Mouse (Mus musculus): ENCODE results near the gene Dner.

The Dner gene

GRCm38 (mm10) chr1:84636890-84637289 is 59.1 kb downstream of the Dner start:
- no peak for DNase-seq (ENCODE audit: low spot score in 2 of 2)

- DNase-seq (ENCODE audit: low spot score in 2 of 2) = no peak
These were observed 67.8 kb downstream of the Dner start for GRCm38 (mm10) chr1:84628244-84628643.

- no peak for DNase-seq (ENCODE audit: low spot score in 2 of 2)
These were observed 73.0 kb downstream of the Dner start for GRCm38 (mm10) chr1:84622978-84623554.

- DNase-seq (ENCODE audit: low spot score in 2 of 2) = no peak
These were observed 74.7 kb downstream of the Dner start for GRCm38 (mm10) chr1:84621308-84621707.

GRCm38 (mm10) chr1:84619131-84619760 is 76.8 kb downstream of the Dner start:
- no peak for DNase-seq (ENCODE audit: low spot score in 2 of 2)

- DNase-seq (ENCODE audit: low spot score in 2 of 2) = no peak
These were observed 77.9 kb downstream of the Dner start for GRCm38 (mm10) chr1:84618094-84618493.

GRCm38 (mm10) chr1:84616133-84616532 is 79.9 kb downstream of the Dner start:
- DNase-seq (ENCODE audit: low spot score in 2 of 2) = no peak

GRCm38 (mm10) chr1:84614596-84614995 is 81.4 kb downstream of the Dner start:
- no peak for DNase-seq (ENCODE audit: low spot score in 2 of 2)

- DNase-seq (ENCODE audit: low spot score in 2 of 2) = no peak
These were observed 82.9 kb downstream of the Dner start for GRCm38 (mm10) chr1:84613119-84613518.

GRCm38 (mm10) chr1:84611331-84611730 is 84.7 kb downstream of the Dner start:
- no peak for DNase-seq (ENCODE audit: low spot score in 2 of 2)

GRCm38 (mm10) chr1:84599025-84599424 is 97.0 kb downstream of the Dner start:
- no peak for DNase-seq (ENCODE audit: low spot score in 2 of 2)

- DNase-seq (ENCODE audit: low spot score in 2 of 2) = no peak
These were observed 100.0 kb downstream of the Dner start for GRCm38 (mm10) chr1:84596023-84596422.

GRCm38 (mm10) chr1:84592394-84592793 is 103.6 kb downstream of the Dner start:
- DNase-seq (ENCODE audit: low spot score in 2 of 2) = no peak

GRCm38 (mm10) chr1:84590534-84590933 is 105.5 kb downstream of the Dner start:
- no peak for DNase-seq (ENCODE audit: low spot score in 2 of 2)

GRCm38 (mm10) chr1:84585434-84585833 is 110.6 kb downstream of the Dner start:
- DNase-seq (ENCODE audit: low spot score in 2 of 2) = no peak

GRCm38 (mm10) chr1:84581812-84582211 is 114.2 kb downstream of the Dner start:
- peak in 1 of 2 experiments; percentile 21 for DNase-seq (ENCODE audit: low spot score in 2 of 2)

GRCm38 (mm10) chr1:84561841-84562240 is 134.2 kb downstream of the Dner start:
- DNase-seq (ENCODE audit: low spot score in 2 of 2) = no peak

- DNase-seq (ENCODE audit: low spot score in 2 of 2) = no peak
These were observed 134.6 kb downstream of the Dner start for GRCm38 (mm10) chr1:84561387-84561786.

- no peak for DNase-seq (ENCODE audit: low spot score in 2 of 2)
These were observed 139.2 kb downstream of the Dner start for GRCm38 (mm10) chr1:84556546-84557511.

GRCm38 (mm10) chr1:84552005-84552404 is 144.0 kb downstream of the Dner start:
- DNase-seq (ENCODE audit: low spot score in 2 of 2) = no peak

GRCm38 (mm10) chr1:84550065-84550368 is 146.0 kb downstream of the Dner start:
- DNase-seq (ENCODE audit: low spot score in 2 of 2) = no peak

GRCm38 (mm10) chr1:84549367-84550064 is 146.5 kb downstream of the Dner start:
- DNase-seq (ENCODE audit: low spot score in 2 of 2) = no peak
